In the genomic region with DNA sequence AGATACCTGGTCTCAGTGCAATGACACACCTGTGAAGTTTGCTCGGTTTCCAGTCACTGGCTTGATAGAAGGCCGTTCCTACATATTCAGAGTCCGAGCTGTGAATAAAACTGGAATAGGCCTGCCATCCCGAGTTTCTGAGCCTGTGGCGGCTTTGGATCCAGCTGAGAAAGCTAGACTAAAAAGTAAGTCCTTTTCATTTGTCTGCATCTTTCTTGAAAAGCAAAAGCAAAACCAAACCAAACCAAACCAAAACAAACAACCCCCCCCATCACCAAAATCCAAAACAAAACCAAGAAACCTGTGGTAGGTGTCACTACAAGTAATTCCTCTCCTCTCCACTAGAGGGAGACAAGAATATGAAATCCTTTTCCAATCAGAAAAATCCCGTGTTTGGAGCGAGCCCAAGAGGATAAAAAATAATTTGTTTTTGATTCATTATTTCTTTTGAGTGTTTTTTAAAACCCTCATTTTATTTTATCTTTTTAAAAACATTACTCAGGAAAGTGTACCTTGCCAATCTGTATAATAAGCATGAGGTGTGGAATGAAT, we compare ENCODE assay signal across 9 mouse cellular contexts.
DNase-seq lines count a peak whose midpoint lies in the region; ATAC-seq lines count a peak whose summit lies in the region.
"Had no signal": no experiment of that assay in that cellular context is flagged by ENCODE, and none has a peak within 500 bp of the region (broad histone marks: within the 10 kb centered on the region; RNA-seq: fewer than 3 reads in every experiment).

No protein-coding gene starts in this region.

- 0 out of 2 replicates have a peak, but pooled peaks have one; percentile 21 for ATAC-seq in forebrain, embryonic 13.5 days
- ATAC-seq in forebrain, embryonic 16.5 days = no peak
- no peak for ATAC-seq in embryonic facial prominence, embryonic 14.5 days (ENCODE audit: low read depth)

- 67% methylated on average over 7 of the region's 7 CpGs for WGBS in forebrain, embryonic 13.5 days
- 67% methylated on average over 7 of the region's 7 CpGs for WGBS in forebrain, embryonic 16.5 days
- WGBS in embryonic facial prominence, embryonic 14.5 days = 61% methylated on average over 7 of the region's 7 CpGs

- no peaks in the 10 kb centered on the region for H3K27me3 ChIP-seq in forebrain, embryonic 13.5 days
- no peaks in the 10 kb centered on the region for H3K27me3 ChIP-seq in forebrain, embryonic 16.5 days (replicated peaks; ENCODE audit: control insufficient read depth, insufficient read depth, low read length)
- H3K27me3 ChIP-seq in embryonic facial prominence, embryonic 14.5 days (replicated peaks; ENCODE audit: control insufficient read depth, insufficient read depth, low read length) = no peaks in the 10 kb centered on the region
- H3K27me3 ChIP-seq in splenic B cell, adult 2 months (ENCODE audit: control insufficient read depth, insufficient read depth, low read length, poor library complexity, severe bottlenecking) = no peaks in the 10 kb centered on the region
- H3K27me3 ChIP-seq: embryonic facial prominence, embryonic 15.5 days had no signal

- H3K36me3 ChIP-seq in forebrain, embryonic 13.5 days (ENCODE audit: poor library complexity, severe bottlenecking) = no peaks in the 10 kb centered on the region
- no peaks in the 10 kb centered on the region for H3K36me3 ChIP-seq in forebrain, embryonic 16.5 days (ENCODE audit: control insufficient read depth, insufficient read depth)
- H3K36me3 ChIP-seq in embryonic facial prominence, embryonic 14.5 days (ENCODE audit: control insufficient read depth, insufficient read depth, low read length) = no peaks in the 10 kb centered on the region
- no peaks in the 10 kb centered on the region for H3K36me3 ChIP-seq in splenic B cell, adult 2 months (ENCODE audit: control insufficient read depth, insufficient read depth, low read length, poor library complexity, severe bottlenecking)
- H3K36me3 ChIP-seq: embryonic facial prominence, embryonic 15.5 days had no signal

- H3K27ac ChIP-seq in forebrain, embryonic 13.5 days = no peak overlapping the region
- no peak overlapping the region for H3K27ac ChIP-seq in forebrain, embryonic 16.5 days (ENCODE audit: low read length)
- no peak overlapping the region for H3K27ac ChIP-seq in embryonic facial prominence, embryonic 14.5 days (replicated peaks; ENCODE audit: low read depth, low read length)
- H3K27ac ChIP-seq: embryonic facial prominence, embryonic 15.5 days had no signal

- no peak overlapping the region for H3K4me3 ChIP-seq in forebrain, embryonic 13.5 days
- no peak overlapping the region for H3K4me3 ChIP-seq in forebrain, embryonic 16.5 days (replicated peaks; ENCODE audit: low read length)
- no peak overlapping the region for H3K4me3 ChIP-seq in embryonic facial prominence, embryonic 14.5 days (ENCODE audit: low read depth, low read length)
- H3K4me3 ChIP-seq: embryonic facial prominence, embryonic 15.5 days had no signal

- no peak overlapping the region for H3K4me2 ChIP-seq in forebrain, embryonic 13.5 days
- no peak overlapping the region for H3K4me2 ChIP-seq in forebrain, embryonic 16.5 days (ENCODE audit: low read length)
- no peak overlapping the region for H3K4me2 ChIP-seq in embryonic facial prominence, embryonic 14.5 days (ENCODE audit: low read depth, low read length)
- H3K4me2 ChIP-seq: embryonic facial prominence, embryonic 15.5 days had no signal

- DNase-seq in lung, postnatal 10 days = peak; percentile 30
- no peak for DNase-seq in lung, adult 18-20 months
- DNase-seq in embryonic facial prominence, embryonic 14.5 days (ENCODE audit: low spot score) = peak; percentile 64
- DNase-seq in splenic B cell, adult 2 months (ENCODE audit: low read depth, low spot score) = peak; percentile 64
- DNase-seq in urinary bladder, adult 2 months (ENCODE audit: low spot score) = no peak
- DNase-seq in ovary, adult 18-20 months (ENCODE audit: low spot score) = no peak

- no peak overlapping the region for H3K9ac ChIP-seq in forebrain, embryonic 13.5 days
- no peak overlapping the region for H3K9ac ChIP-seq in forebrain, embryonic 16.5 days (replicated peaks; ENCODE audit: low read depth, low read length)
- H3K9ac ChIP-seq in embryonic facial prominence, embryonic 14.5 days (ENCODE audit: low read depth, low read length) = no peak overlapping the region
- H3K9ac ChIP-seq: embryonic facial prominence, embryonic 15.5 days had no signal

- H3K9me3 ChIP-seq in forebrain, embryonic 13.5 days (replicated peaks) = no peaks in the 10 kb centered on the region
- no peaks in the 10 kb centered on the region for H3K9me3 ChIP-seq in forebrain, embryonic 16.5 days (ENCODE audit: control insufficient read depth, low read length)
- no peaks in the 10 kb centered on the region for H3K9me3 ChIP-seq in embryonic facial prominence, embryonic 14.5 days (ENCODE audit: control insufficient read depth, low read length)
- H3K9me3 ChIP-seq: embryonic facial prominence, embryonic 15.5 days had no signal

- no peaks in the 10 kb centered on the region for H3K4me1 ChIP-seq in forebrain, embryonic 13.5 days
- H3K4me1 ChIP-seq in forebrain, embryonic 16.5 days (replicated peaks; ENCODE audit: control insufficient read depth, insufficient read depth, low read length) = no peaks in the 10 kb centered on the region
- no peaks in the 10 kb centered on the region for H3K4me1 ChIP-seq in embryonic facial prominence, embryonic 14.5 days (ENCODE audit: control insufficient read depth, insufficient read depth, low read length)
- H3K4me1 ChIP-seq: embryonic facial prominence, embryonic 15.5 days had no signal

Comparison
In these comparisons a context has a peak if more than half of its experiments do, and no peak if none do; other contexts are left out.
1. DNase-seq: peak in lung, postnatal 10 days (single experiment), embryonic facial prominence, embryonic 14.5 days (single experiment) and splenic B cell, adult 2 months (single experiment); none in lung, adult 18-20 months (0 of 2), urinary bladder, adult 2 months (single experiment) and ovary, adult 18-20 months (single experiment).